Mouse (Mus musculus) C2C12 (cell line): ENCODE results near the gene Derl3. TPM values are rescaled to one million over a fixed set of nuclear protein-coding genes. Genes with fewer than 3 reads are reported as not detected.
"Not testable (repeated sequence)": the region's sequence is repeated elsewhere in the genome, so short reads cannot be mapped to it uniquely, and the experiment has no call there.

Source experiments
- H3K27me3 ChIP-seq: one replicate; pipeline ENCODE4 v1.6.1; 2011; ENCODE audit not compliant: control insufficient read depth, insufficient read depth, insufficient read length
- H3K36me3 ChIP-seq: one replicate; pipeline ENCODE4 v1.6.1; 2011; ENCODE audit not compliant: control insufficient read depth, insufficient read depth
- H3K4me3 ChIP-seq: one replicate; pipeline ENCODE4 v1.5.1; 2011; ENCODE audit warnings: mild to moderate bottlenecking, control low read depth; ENCODE audit not compliant: poor library complexity, insufficient read depth, severe bottlenecking
- H3K79me2 ChIP-seq: one replicate; pipeline ENCODE4 v1.6.1; 2011; ENCODE audit not compliant: control insufficient read depth, insufficient read depth
- H3K79me3 ChIP-seq: one replicate; pipeline ENCODE4 v1.6.1; 2011; ENCODE audit warnings: low read depth, control low read depth
- H3ac ChIP-seq: one replicate; pipeline ENCODE3; 2011; ENCODE audit warnings: low read depth; ENCODE audit not compliant: control insufficient read depth, insufficient read length
- CEBPB ChIP-seq: IDR thresholded peaks from one replicate; pipeline ENCODE4 v1.6.1; 2011; ENCODE audit warnings: low read depth, mild to moderate bottlenecking, control low read depth, moderate library complexity
- CTCF ChIP-seq: IDR thresholded peaks from one replicate; pipeline ENCODE4 v1.5.1; 2011; ENCODE audit not compliant: control insufficient read depth, insufficient read depth, insufficient read length
- FOSL1 ChIP-seq: IDR thresholded peaks from one replicate; pipeline ENCODE4 v1.8.0; 2011; ENCODE audit warnings: mild to moderate bottlenecking, low read length; ENCODE audit not compliant: poor library complexity, insufficient read depth, severe bottlenecking
- MAX ChIP-seq: IDR thresholded peaks from one replicate; pipeline ENCODE4 v1.6.1; 2011; ENCODE audit warnings: mild to moderate bottlenecking, control low read depth
- MYOD1 ChIP-seq: IDR thresholded peaks from one replicate; pipeline ENCODE4 v1.6.1; 2011; ENCODE audit warnings: low read depth; ENCODE audit not compliant: control insufficient read depth, insufficient read length
- MYOG ChIP-seq: IDR thresholded peaks from one replicate; pipeline ENCODE4 v1.6.1; 2011; ENCODE audit not compliant: control insufficient read depth, insufficient read length; ENCODE audit errors: extremely low read depth
- USF1 ChIP-seq: IDR thresholded peaks from one replicate; pipeline ENCODE4 v1.6.1; 2011; ENCODE audit warnings: low read depth, mild to moderate bottlenecking, control low read depth, moderate library complexity
- long read RNA-seq, 2 experiments: library from polyadenylated mRNA; unstranded; transcript quantifications; one replicate each; pipeline ENCODE4 v2.0.0; 2019 to 2020
- polyA plus RNA-seq: library from polyadenylated mRNA; unstranded; fragments of >200 nt; fragmentation: generic; extraction: Trizol; gene quantifications from one replicate; pipeline ENCODE4 v1.2.1, GENCODE M21; 2012; ENCODE audit warnings: missing spikeins

Derl3 gene
- 0.25 TPM for polyA plus RNA-seq
- long read RNA-seq, experiment 1, result 0 reads
- long read RNA-seq, experiment 2, result 0 reads

DNA sequence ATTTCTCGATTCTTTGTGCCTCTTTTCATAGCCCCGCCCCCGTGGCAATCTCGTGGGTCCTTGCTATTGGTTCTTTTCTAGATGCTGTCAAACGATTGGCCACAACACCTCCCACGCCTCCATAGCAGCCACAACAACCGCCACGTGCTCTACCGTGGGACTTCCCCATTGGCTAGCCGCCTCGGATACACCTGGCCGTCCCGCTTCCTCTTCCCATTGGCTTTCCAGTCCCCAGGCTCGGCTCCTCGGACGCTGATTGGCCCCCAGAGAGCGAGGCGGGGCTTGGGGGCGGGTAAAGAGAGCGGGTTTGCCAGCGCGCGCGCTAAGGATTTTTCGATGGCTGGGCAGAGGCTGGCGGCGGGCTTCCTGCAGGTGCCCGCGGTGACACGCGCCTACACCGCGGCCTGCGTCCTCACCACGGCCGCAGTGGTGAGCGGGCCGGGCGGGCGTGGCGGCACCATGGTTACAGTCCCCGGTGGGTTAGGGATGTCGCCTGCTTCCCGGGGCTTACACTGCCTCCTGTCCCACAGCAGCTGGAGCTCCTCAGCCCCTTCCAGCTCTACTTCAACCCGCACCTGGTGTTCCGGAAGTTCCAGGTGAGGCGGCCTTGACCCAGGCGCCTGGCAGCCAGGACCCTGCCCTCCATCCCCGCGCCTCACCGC is at the start of gene Derl3:
TSS of gene Derl3 (plus strand) at position 325 of the 662 bp plus-strand sequence.
- peaks cover 18% of the 10 kb centered on the region for H3K79me2 ChIP-seq
- peaks cover 58% of the 10 kb centered on the region for H3K36me3 ChIP-seq
- no peak within 1 kb of the TSS for H3ac ChIP-seq
- H3K79me3 ChIP-seq, result peaks cover 2% of the 10 kb centered on the region
- TF ChIP-seq USF1, result no peak
- no peak for TF ChIP-seq FOSL1
- no peak for TF ChIP-seq MYOD1
- H3K4me3 ChIP-seq, result no peak within 1 kb of the TSS
- H3K27me3 ChIP-seq, result no peaks in the 10 kb centered on the region

DNA sequence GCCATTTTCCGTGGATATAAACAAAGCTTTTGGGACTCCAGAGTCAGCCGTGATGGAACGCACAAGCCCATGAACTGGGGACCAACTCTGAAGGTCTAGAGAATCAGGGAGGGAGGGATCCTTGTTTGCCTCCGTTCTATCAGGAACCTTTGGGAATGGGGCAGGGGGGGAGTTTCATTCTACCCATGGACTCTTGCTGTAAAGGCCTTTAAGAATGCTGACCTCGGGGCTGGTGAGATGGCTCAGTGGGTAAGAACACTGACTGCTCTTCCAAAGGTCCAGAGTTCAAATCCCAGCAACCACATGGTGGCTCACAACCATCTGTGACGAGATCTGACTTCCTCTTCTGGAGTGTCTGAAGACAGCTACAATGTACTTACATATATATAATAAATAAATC is 49.3 kb upstream of the Derl3 start:
- H3K79me3 ChIP-seq, H3K4me3 ChIP-seq, H3K27me3 ChIP-seq, H3K79me2 ChIP-seq, H3ac ChIP-seq, H3K36me3 ChIP-seq: not testable (repeated sequence)

DNA sequence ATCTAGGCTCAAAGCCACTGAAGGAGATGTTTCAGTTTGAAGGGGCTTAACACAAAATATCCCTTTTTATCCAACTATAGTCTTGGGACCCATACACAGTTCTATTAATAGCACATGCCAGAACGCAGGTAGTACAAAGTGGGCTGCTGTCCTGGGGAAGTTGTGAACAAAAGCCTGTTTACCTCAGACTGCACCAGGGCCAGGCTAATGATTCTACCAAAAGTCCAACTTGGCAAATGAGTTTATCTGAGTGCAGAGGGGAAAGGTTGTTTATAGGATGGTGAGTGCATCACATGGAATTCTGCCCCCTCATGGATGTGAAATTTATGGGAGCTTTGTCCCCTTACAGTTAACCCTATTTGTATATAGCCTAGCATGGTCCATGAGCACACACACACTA is 48.4 kb upstream of the Derl3 start:
- Histone ChIP-seq H3K79me3 (no peaks in the 10 kb centered on the region), H3K36me3 (no peaks in the 10 kb centered on the region), H3K79me2 (no peaks in the 10 kb centered on the region), H3K27me3 (peaks cover 3% of the 10 kb centered on the region), H3K4me3 (no peak overlapping the region), H3ac (no peak overlapping the region)
- TF ChIP-seq USF1, result no peak
- no peak for TF ChIP-seq MYOG
- TF ChIP-seq FOSL1, result no peak
- TF ChIP-seq MAX, result no peak
- no peak for TF ChIP-seq CTCF
- no peak for TF ChIP-seq CEBPB
- TF ChIP-seq MYOD1, result no peak

DNA sequence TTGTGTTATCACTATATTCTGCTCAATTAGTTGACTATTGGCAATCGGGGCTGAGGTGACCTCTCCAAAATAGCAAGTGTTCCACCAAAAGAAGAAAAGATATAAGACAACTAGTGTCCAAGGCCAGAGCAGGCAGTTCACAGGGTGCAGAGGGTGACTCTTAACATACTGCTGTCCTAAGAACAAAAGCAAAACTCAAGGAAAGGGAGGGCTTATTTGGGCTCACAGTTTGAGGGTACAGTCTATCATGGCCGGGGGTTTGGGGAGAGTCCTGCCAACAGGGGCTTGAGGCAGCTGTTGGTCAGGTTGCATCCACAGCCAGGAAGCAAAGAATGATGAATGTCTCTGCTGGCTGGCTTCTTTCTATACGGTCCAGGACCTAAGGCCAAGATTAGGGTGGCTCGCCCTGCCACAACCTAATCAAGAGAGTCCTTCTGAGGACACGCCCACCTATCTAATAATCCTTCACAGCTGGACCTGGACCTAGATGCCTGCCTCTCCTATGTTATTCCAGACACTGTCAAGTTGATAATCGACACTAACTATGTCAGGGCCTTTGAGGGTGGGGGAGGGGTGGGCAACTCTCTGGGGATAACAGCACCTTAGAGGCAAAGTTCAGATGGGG is 47.8 kb upstream of the Derl3 start:
- H3K36me3 ChIP-seq, result no peaks in the 10 kb centered on the region
- H3K79me2 ChIP-seq, result no peaks in the 10 kb centered on the region
- no peak for TF ChIP-seq MYOG
- TF ChIP-seq FOSL1, result no peak
- TF ChIP-seq CEBPB, result no peak
- TF ChIP-seq MAX, result no peak
- TF ChIP-seq CTCF, result no peak
- no peak for TF ChIP-seq MYOD1
- TF ChIP-seq USF1, result no peak
- H3K4me3 ChIP-seq, result no peak overlapping the region
- H3K79me3 ChIP-seq, result no peaks in the 10 kb centered on the region
- H3K27me3 ChIP-seq, result peaks cover 3% of the 10 kb centered on the region
- no peak overlapping the region for H3ac ChIP-seq

DNA sequence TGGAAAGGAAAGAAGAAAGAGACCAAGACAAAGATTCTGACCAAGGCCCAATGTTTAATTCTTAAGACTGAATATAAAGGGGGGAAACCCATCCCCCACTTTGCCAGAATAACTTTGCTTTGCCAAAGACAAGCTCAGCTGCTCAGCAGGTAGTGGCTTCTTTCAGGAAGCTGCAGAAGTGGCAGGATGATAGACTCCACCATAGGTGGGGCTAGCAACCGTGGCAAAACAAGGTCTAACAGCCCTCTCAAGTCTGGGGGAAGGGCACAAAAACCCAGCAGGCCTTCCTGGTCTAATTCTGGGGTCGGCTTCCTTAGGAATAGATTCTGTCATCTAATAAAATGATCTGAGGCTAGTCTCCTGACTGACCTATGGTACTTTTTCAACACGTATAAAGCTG is 44.8 kb upstream of the Derl3 start:
- peaks cover 3% of the 10 kb centered on the region for H3K27me3 ChIP-seq
- no peaks in the 10 kb centered on the region for H3K79me2 ChIP-seq
- H3K36me3 ChIP-seq, result no peaks in the 10 kb centered on the region
- H3K4me3 ChIP-seq, result no peak overlapping the region
- H3ac ChIP-seq, result no peak overlapping the region
- no peaks in the 10 kb centered on the region for H3K79me3 ChIP-seq
- no peak for TF ChIP-seq MAX
- TF ChIP-seq CTCF, result no peak
- TF ChIP-seq CEBPB, result no peak
- TF ChIP-seq MYOD1, result no peak
- TF ChIP-seq USF1, result no peak
- no peak for TF ChIP-seq MYOG
- TF ChIP-seq FOSL1, result no peak

DNA sequence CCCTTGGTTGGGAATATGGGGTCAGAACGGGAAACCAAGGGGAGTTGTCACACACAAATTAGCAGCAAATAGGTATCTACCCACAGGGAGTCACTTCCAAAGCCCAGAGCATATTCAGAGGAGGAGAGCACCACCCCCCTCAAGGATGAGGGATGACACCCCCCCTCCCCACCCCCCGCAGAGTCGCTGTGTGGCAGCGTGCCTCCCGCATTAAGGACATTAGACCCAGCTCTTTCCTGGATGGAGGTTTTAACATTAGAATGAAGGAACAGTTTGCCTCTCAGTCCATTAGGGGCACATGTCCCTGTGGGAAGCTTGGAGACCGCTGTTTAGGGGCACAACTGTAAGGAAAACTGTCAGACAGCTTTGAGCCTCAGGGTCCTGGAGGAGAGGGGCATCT is 42.1 kb upstream of the Derl3 start:
- Histone ChIP-seq H3K79me2 (no peaks in the 10 kb centered on the region), H3K4me3 (no peak overlapping the region), H3ac (no peak overlapping the region), H3K36me3 (no peaks in the 10 kb centered on the region), H3K27me3 (no peaks in the 10 kb centered on the region), H3K79me3 (no peaks in the 10 kb centered on the region)
- TF ChIP-seq FOSL1 (no peak), CEBPB (no peak), MAX (no peak), MYOG (no peak), CTCF (no peak), MYOD1 (no peak), USF1 (no peak)
